Mouse (Mus musculus) splenic B cell, adult 2 months (primary cell): ENCODE measurements around the gene Rin2.
"Not testable (repeated sequence)": the region's sequence is repeated elsewhere in the genome, so short reads cannot be mapped to it uniquely, and the experiment has no call there.

Experiments
- DNase-seq: peaks from one replicate; pipeline ENCODE4 v3.0.0-alpha.2; 2011; ENCODE audit warnings: low read depth, low spot score
- H3K27me3 ChIP-seq: 2 replicates; pipeline ENCODE4 v1.6.1; 2012; ENCODE audit warnings: mild to moderate bottlenecking, low read length, moderate library complexity, mixed read lengths; ENCODE audit not compliant: control insufficient read depth, poor library complexity, insufficient read depth, severe bottlenecking
- H3K36me3 ChIP-seq: 2 replicates; pipeline ENCODE4 v1.6.1; 2012; ENCODE audit warnings: mild to moderate bottlenecking, low read length, moderate library complexity, mixed read lengths; ENCODE audit not compliant: control insufficient read depth, poor library complexity, insufficient read depth, severe bottlenecking

The Rin2 gene

GRCm38 (mm10) chr2:145880887-145881747, 206.1 kb downstream of the Rin2 start:
- H3K27me3 ChIP-seq = no peaks in the 10 kb centered on the region
- no peak for DNase-seq
- no peaks in the 10 kb centered on the region for H3K36me3 ChIP-seq

- Histone ChIP-seq H3K36me3 (no peaks in the 10 kb centered on the region), H3K27me3 (no peaks in the 10 kb centered on the region)
- DNase-seq = no peak
These were observed 206.9 kb downstream of the Rin2 start for GRCm38 (mm10) chr2:145881932-145882331.

GRCm38 (mm10) chr2:145882398-145882797, 207.4 kb downstream of the Rin2 start:
- no peak for DNase-seq
- H3K36me3 ChIP-seq = no peaks in the 10 kb centered on the region
- H3K27me3 ChIP-seq = no peaks in the 10 kb centered on the region

- no peak for DNase-seq
- no peaks in the 10 kb centered on the region for H3K36me3 ChIP-seq
These were observed 209.3 kb downstream of the Rin2 start for GRCm38 (mm10) chr2:145884036-145884912.

GRCm38 (mm10) chr2:145884913-145885785, 210.1 kb downstream of the Rin2 start:
- Histone ChIP-seq H3K27me3 (no peaks in the 10 kb centered on the region), H3K36me3 (no peaks in the 10 kb centered on the region)
- DNase-seq = no peak

More at GRCm38 (mm10) chr2:145884036-145884912, 209.3 kb downstream of the Rin2 start:
- H3K27me3 ChIP-seq = no peaks in the 10 kb centered on the region

- Histone ChIP-seq H3K27me3 (no peaks in the 10 kb centered on the region), H3K36me3 (no peaks in the 10 kb centered on the region)
- DNase-seq = peak; percentile 23
These were observed 213.1 kb downstream of the Rin2 start for GRCm38 (mm10) chr2:145887937-145888765.

- DNase-seq = no peak
- no peaks in the 10 kb centered on the region for H3K36me3 ChIP-seq
These were observed 213.9 kb downstream of the Rin2 start for GRCm38 (mm10) chr2:145888766-145889480.

GRCm38 (mm10) chr2:145890571-145890970, 215.6 kb downstream of the Rin2 start:
- DNase-seq = no peak
- H3K27me3 ChIP-seq = no peaks in the 10 kb centered on the region

More at GRCm38 (mm10) chr2:145888766-145889480, 213.9 kb downstream of the Rin2 start:
- H3K27me3 ChIP-seq = no peaks in the 10 kb centered on the region

GRCm38 (mm10) chr2:145893756-145894155, 218.7 kb downstream of the Rin2 start:
- DNase-seq = no peak
- Histone ChIP-seq H3K27me3 (no peaks in the 10 kb centered on the region), H3K36me3 (no peaks in the 10 kb centered on the region)

More at GRCm38 (mm10) chr2:145890571-145890970, 215.6 kb downstream of the Rin2 start:
- no peaks in the 10 kb centered on the region for H3K36me3 ChIP-seq

GRCm38 (mm10) chr2:145898106-145898505, 223.1 kb downstream of the Rin2 start:
- DNase-seq = no peak
- H3K27me3 ChIP-seq = no peaks in the 10 kb centered on the region
- no peaks in the 10 kb centered on the region for H3K36me3 ChIP-seq

GRCm38 (mm10) chr2:145900318-145900717, 225.3 kb downstream of the Rin2 start:
- H3K36me3 ChIP-seq, H3K27me3 ChIP-seq, DNase-seq: not testable (repeated sequence)

GRCm38 (mm10) chr2:145901861-145902260, 226.8 kb downstream of the Rin2 start, which contains the start of gene Naa20:
Gene Naa20 (plus strand): TSS chr2:145902099.
- no peak for DNase-seq
- no peaks in the 10 kb centered on the region for H3K36me3 ChIP-seq
- no peaks in the 10 kb centered on the region for H3K27me3 ChIP-seq
